Mouse (Mus musculus): Measurements from ENCODE around the gene Bloc1s1. TPM values are rescaled to one million over a fixed set of nuclear protein-coding genes. Genes with fewer than 3 reads are reported as not detected.

The Bloc1s1 gene
- polyA plus RNA-seq, 1 experiment: 113 TPM

GRCm38 (mm10) chr10:128960590-128961584 is 37.1 kb upstream of the Bloc1s1 start, which contains the start of gene Mettl7b:
Gene Mettl7b, minus strand, starts transcription at chr10:128960988.
- WGBS: 52% methylated on average over 12 of the region's 12 CpGs
- no peak for DNase-seq (ENCODE audit: low read depth in 1 of 2, low spot score in 2 of 2)
- TF ChIP-seq CTCF (IDR thresholded peaks at IDR 0.05; ENCODE audit: extremely low read depth, insufficient read depth, insufficient read length, insufficient replicate concordance) (no peak), POLR2A (IDR thresholded peaks at IDR 0.05; ENCODE audit: low read depth, low read length) (no peak)
- H3K36me3 ChIP-seq (ENCODE audit: control insufficient read depth, insufficient read depth, low read length): no peaks in the 10 kb centered on the region
- no peak within 1 kb of the TSS for H3K4me3 ChIP-seq (ENCODE audit: extremely low read depth, insufficient read depth, insufficient read length)
- H3K27ac ChIP-seq (ENCODE audit: insufficient read depth, low read length): no peak within 1 kb of the TSS
- H3K4me1 ChIP-seq (ENCODE audit: control insufficient read depth, insufficient read depth, insufficient read length): no peaks in the 10 kb centered on the region
- 0 out of 2 replicates have a peak, but pooled peaks cover 2% of the 10 kb centered on the region for H3K27me3 ChIP-seq (ENCODE audit: control insufficient read depth, insufficient read depth, low read length)

GRCm38 (mm10) chr10:128960142-128960541 is 36.3 kb upstream of the Bloc1s1 start:
- H3K27me3 ChIP-seq (ENCODE audit: control insufficient read depth, insufficient read depth, low read length): 0 out of 2 replicates have a peak, but pooled peaks cover 2% of the 10 kb centered on the region
- no peak for TF ChIP-seq POLR2A (IDR thresholded peaks at IDR 0.05; ENCODE audit: low read depth, low read length)
- no peak overlapping the region for H3K27ac ChIP-seq (ENCODE audit: insufficient read depth, low read length)
- 85% methylated on average over 4 of the region's 4 CpGs for WGBS
- DNase-seq (ENCODE audit: low read depth in 1 of 2, low spot score in 2 of 2): no peak
- no peaks in the 10 kb centered on the region for H3K4me1 ChIP-seq (ENCODE audit: control insufficient read depth, insufficient read depth, insufficient read length)
- H3K4me3 ChIP-seq (ENCODE audit: extremely low read depth, insufficient read depth, insufficient read length): no peak overlapping the region
- H3K36me3 ChIP-seq (ENCODE audit: control insufficient read depth, insufficient read depth, low read length): no peaks in the 10 kb centered on the region

- no peaks in the 10 kb centered on the region for H3K36me3 ChIP-seq (ENCODE audit: control insufficient read depth, insufficient read depth, low read length)
- 88% methylated on average over 10 of the region's 10 CpGs for WGBS
- no peak for DNase-seq (ENCODE audit: low read depth in 1 of 2, low spot score in 2 of 2)
- no peak for TF ChIP-seq POLR2A (IDR thresholded peaks at IDR 0.05; ENCODE audit: low read depth, low read length)
- no peak for TF ChIP-seq CTCF (IDR thresholded peaks at IDR 0.05; ENCODE audit: extremely low read depth, insufficient read depth, insufficient read length, insufficient replicate concordance)
- 0 out of 2 replicates have a peak, but pooled peaks cover 2% of the 10 kb centered on the region for H3K27me3 ChIP-seq (ENCODE audit: control insufficient read depth, insufficient read depth, low read length)
- no peaks in the 10 kb centered on the region for H3K4me1 ChIP-seq (ENCODE audit: control insufficient read depth, insufficient read depth, insufficient read length)
- H3K27ac ChIP-seq (ENCODE audit: insufficient read depth, low read length): no peak overlapping the region
- H3K4me3 ChIP-seq (ENCODE audit: extremely low read depth, insufficient read depth, insufficient read length): no peak overlapping the region
Measured at GRCm38 (mm10) chr10:128958340-128958739, 34.5 kb upstream of the Bloc1s1 start.

GRCm38 (mm10) chr10:128950208-128950887 is 26.5 kb upstream of the Bloc1s1 start:
- no peak for DNase-seq (ENCODE audit: low read depth in 1 of 2, low spot score in 2 of 2)
- TF ChIP-seq CTCF (IDR thresholded peaks at IDR 0.05; ENCODE audit: extremely low read depth, insufficient read depth, insufficient read length, insufficient replicate concordance): no peak
- no peak for TF ChIP-seq POLR2A (IDR thresholded peaks at IDR 0.05; ENCODE audit: low read depth, low read length)
- no peak overlapping the region for H3K4me3 ChIP-seq (ENCODE audit: extremely low read depth, insufficient read depth, insufficient read length)
- H3K27ac ChIP-seq (ENCODE audit: insufficient read depth, low read length): no peak overlapping the region
- H3K4me1 ChIP-seq (ENCODE audit: control insufficient read depth, insufficient read depth, insufficient read length): no peaks in the 10 kb centered on the region
- H3K27me3 ChIP-seq (ENCODE audit: control insufficient read depth, insufficient read depth, low read length): no peaks in the 10 kb centered on the region
- H3K36me3 ChIP-seq (ENCODE audit: control insufficient read depth, insufficient read depth, low read length): no peaks in the 10 kb centered on the region
- WGBS: 72% methylated on average over 16 of the region's 16 CpGs

GRCm38 (mm10) chr10:128947496-128947895 is 23.7 kb upstream of the Bloc1s1 start:
- 88% methylated on average over 4 of the region's 4 CpGs for WGBS
- no peak for DNase-seq (ENCODE audit: low read depth in 1 of 2, low spot score in 2 of 2)
- H3K4me1 ChIP-seq (ENCODE audit: control insufficient read depth, insufficient read depth, insufficient read length): no peaks in the 10 kb centered on the region
- H3K27me3 ChIP-seq (ENCODE audit: control insufficient read depth, insufficient read depth, low read length): no peaks in the 10 kb centered on the region
- no peak overlapping the region for H3K27ac ChIP-seq (ENCODE audit: insufficient read depth, low read length)
- no peaks in the 10 kb centered on the region for H3K36me3 ChIP-seq (ENCODE audit: control insufficient read depth, insufficient read depth, low read length)
- no peak for TF ChIP-seq CTCF (IDR thresholded peaks at IDR 0.05; ENCODE audit: extremely low read depth, insufficient read depth, insufficient read length, insufficient replicate concordance)
- no peak overlapping the region for H3K4me3 ChIP-seq (ENCODE audit: extremely low read depth, insufficient read depth, insufficient read length)

GRCm38 (mm10) chr10:128945675-128946074 is 21.8 kb upstream of the Bloc1s1 start:
- no peaks in the 10 kb centered on the region for H3K4me1 ChIP-seq (ENCODE audit: control insufficient read depth, insufficient read depth, insufficient read length)
- H3K27ac ChIP-seq (ENCODE audit: insufficient read depth, low read length): no peak overlapping the region
- no peaks in the 10 kb centered on the region for H3K36me3 ChIP-seq (ENCODE audit: control insufficient read depth, insufficient read depth, low read length)
- no peak for DNase-seq (ENCODE audit: low read depth in 1 of 2, low spot score in 2 of 2)
- no peak overlapping the region for H3K4me3 ChIP-seq (ENCODE audit: extremely low read depth, insufficient read depth, insufficient read length)
- no peaks in the 10 kb centered on the region for H3K27me3 ChIP-seq (ENCODE audit: control insufficient read depth, insufficient read depth, low read length)
- TF ChIP-seq CTCF (IDR thresholded peaks at IDR 0.05; ENCODE audit: extremely low read depth, insufficient read depth, insufficient read length, insufficient replicate concordance) (peak; percentile 28; the same call in 1 of the 2 replicates), POLR2A (IDR thresholded peaks at IDR 0.05; ENCODE audit: low read depth, low read length) (no peak)
- 36% methylated on average over 3 of the region's 3 CpGs for WGBS
